Mouse (Mus musculus) heart, adult 2 months (tissue): ENCODE results near the gene Cpz.

Source experiments
- CTCF ChIP-seq: fragments of 200-600 bp; IDR thresholded peaks from 2 replicates; pipeline ENCODE4 v1.8.1; 2022; ENCODE audit warnings: antibody characterized with exemption, mild to moderate bottlenecking, moderate library complexity
- POLR2A ChIP-seq: fragments of 200-500 bp; IDR thresholded peaks from 2 replicates; pipeline ENCODE4 v1.6.1; 2011; ENCODE audit warnings: mild to moderate bottlenecking, low read depth, low read length, control low read depth; ENCODE audit not compliant: insufficient read depth

DNA sequence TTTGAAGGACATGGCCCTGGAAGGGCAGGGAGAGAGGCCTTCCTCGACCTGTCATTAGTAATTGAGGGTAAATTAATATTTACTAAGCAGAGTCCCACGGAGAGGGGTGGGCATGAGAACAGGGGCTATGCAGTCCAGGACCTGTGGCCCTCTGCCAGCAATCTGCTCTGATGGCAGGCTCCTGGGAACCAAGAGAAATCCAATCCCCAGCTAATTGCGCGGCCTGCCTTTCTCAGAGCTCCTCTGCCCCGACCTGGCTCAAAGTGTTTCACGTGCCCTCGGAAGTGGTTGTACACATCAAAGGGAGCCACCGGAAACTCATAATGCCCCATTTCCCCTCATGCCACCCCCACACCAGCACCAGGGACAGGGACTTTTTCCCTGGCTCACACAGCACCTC lies 63.4 kb downstream of the Cpz start:
- TF ChIP-seq CTCF (no peak), POLR2A (no peak)
